Mouse (Mus musculus) forebrain, embryonic 16.5 days (tissue): ENCODE results near the gene Col6a4. TPM values are rescaled to one million over a fixed set of nuclear protein-coding genes. Genes with fewer than 3 reads are reported as not detected.

Experiments used
- ATAC-seq: fragments of 200-750 bp; cut with Nextera tagmentation; 2 replicates; pipeline ENCODE4 v1.8.0; 2017; ENCODE audit warnings: mild to moderate bottlenecking, moderate library complexity
- H3K27ac ChIP-seq: fragments of 300-500 bp; sonication (generic); 2 replicates; pipeline ENCODE4 v1.5.1; 2014; ENCODE audit warnings: low read length, control low read depth
- H3K27me3 ChIP-seq: fragments of 300-500 bp; sonication (generic); replicated peaks from 2 replicates; pipeline ENCODE4 v1.6.1; 2014; ENCODE audit warnings: low read length; ENCODE audit not compliant: control insufficient read depth, insufficient read depth
- H3K36me3 ChIP-seq: fragments of 300-500 bp; sonication (generic); 2 replicates; pipeline ENCODE4 v1.6.1; 2014; ENCODE audit not compliant: control insufficient read depth, insufficient read depth
- H3K4me1 ChIP-seq: fragments of 300-500 bp; sonication (generic); replicated peaks from 2 replicates; pipeline ENCODE4 v1.6.1; 2014; ENCODE audit warnings: low read length; ENCODE audit not compliant: control insufficient read depth, insufficient read depth
- H3K4me2 ChIP-seq: fragments of 300-500 bp; sonication (generic); 2 replicates; pipeline ENCODE4 v1.6.1; 2014; ENCODE audit warnings: mild to moderate bottlenecking, low read length, control low read depth
- H3K4me3 ChIP-seq: fragments of 300-500 bp; sonication (generic); replicated peaks from 2 replicates; pipeline ENCODE4 v1.5.1; 2014; ENCODE audit warnings: mild to moderate bottlenecking, low read length, control low read depth
- H3K9ac ChIP-seq: fragments of 300-500 bp; sonication (generic); replicated peaks from 2 replicates; pipeline ENCODE4 v1.6.1; 2014; ENCODE audit warnings: low read depth, low read length, control low read depth
- H3K9me3 ChIP-seq: fragments of 300-500 bp; sonication (generic); 2 replicates; pipeline ENCODE4 v1.6.1; 2016; ENCODE audit warnings: low read length; ENCODE audit not compliant: control insufficient read depth
- WGBS: fragments of 180-500 bp; shearing (Covaris S2); extraction: QIAGEN DNeasy Blood & Tissue Kit; methylation state at CpG from one replicate; pipeline ENCODE4 v1.1.7; 2014; 5-methylcytosine and 5-hydroxymethylcytosine counted together
- polyA plus RNA-seq: library from polyadenylated mRNA; unstranded; fragments of >200 nt; fragmentation: Nextera tagmentation; extraction: Ambion mirVana; gene quantifications from 2 replicates; pipeline ENCODE4 v1.2.1, GENCODE M21; 2015

Col6a4 gene
- polyA plus RNA-seq, 1 experiment from 2014 or later, result 1.1 TPM

DNA sequence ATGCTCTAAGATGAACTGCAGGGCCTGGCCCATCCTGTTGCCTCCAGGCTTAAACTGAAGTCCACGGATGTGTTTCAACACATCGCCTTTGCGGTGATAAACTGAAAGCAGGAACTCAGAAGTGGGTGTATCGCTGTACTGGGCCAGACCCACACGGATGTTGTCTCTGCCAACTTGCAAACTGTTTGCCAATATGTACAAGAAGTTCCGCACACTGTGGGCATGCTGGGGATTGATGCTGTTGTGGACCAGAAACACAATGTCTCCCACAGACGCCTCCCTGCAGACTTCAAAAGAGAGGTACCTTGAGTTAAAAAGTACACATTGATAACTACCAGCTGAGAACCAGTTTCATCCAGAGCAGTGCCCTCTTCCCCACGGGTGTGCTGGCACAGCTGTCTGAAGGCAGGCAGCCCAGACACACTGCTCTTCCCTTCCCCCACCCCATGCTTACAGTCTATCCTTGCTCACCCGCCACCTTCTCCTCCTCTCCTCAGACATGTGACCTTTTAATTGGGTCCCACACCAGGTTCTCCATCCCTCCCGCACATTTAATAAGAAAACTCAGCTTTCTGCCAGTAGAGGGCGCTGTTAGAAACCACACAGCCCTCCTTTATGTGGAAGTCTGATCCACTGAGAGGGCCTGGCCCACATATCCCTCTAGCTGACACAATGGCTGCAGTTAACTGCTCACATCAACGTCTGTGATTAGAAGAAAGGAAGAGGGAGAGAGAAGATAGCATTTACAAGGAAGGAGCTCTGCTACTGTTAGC, 16.1 kb downstream of the Col6a4 start:
- WGBS, result 55% methylated on average over 12 of the region's 12 CpGs
- no peaks in the 10 kb centered on the region for H3K4me1 ChIP-seq
- ATAC-seq, result peak; percentile 54; the same call in 1 of the 2 replicates
- H3K4me3 ChIP-seq, result no peak overlapping the region
- H3K27me3 ChIP-seq, result no peaks in the 10 kb centered on the region
- H3K9me3 ChIP-seq, result no peaks in the 10 kb centered on the region
- H3K36me3 ChIP-seq, result no peaks in the 10 kb centered on the region
- H3K4me2 ChIP-seq, result no peak overlapping the region
- no peak overlapping the region for H3K27ac ChIP-seq
- no peak overlapping the region for H3K9ac ChIP-seq

DNA sequence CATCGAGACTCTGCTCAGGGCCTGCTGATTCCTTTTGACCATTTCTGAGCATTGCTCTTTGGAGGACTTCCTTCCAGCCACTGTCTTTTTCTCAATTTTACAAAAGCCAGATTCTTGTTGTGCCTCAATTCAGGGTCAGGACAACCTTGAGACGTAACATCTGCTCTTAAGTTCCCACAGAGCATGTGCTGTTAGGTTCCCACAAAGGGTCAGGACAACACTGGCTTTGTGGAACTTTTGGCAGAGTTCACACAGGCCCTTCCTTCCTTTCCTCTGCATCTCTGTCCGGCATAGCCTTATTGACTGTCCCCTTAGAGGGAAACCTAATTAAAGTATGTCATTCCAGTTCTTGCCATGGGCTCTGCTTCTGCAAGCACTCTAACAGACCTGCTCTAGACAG, 18.6 kb downstream of the Col6a4 start:
- Histone ChIP-seq H3K27me3 (no peaks in the 10 kb centered on the region), H3K9me3 (no peaks in the 10 kb centered on the region), H3K36me3 (no peaks in the 10 kb centered on the region), H3K27ac (no peak overlapping the region), H3K4me2 (no peak overlapping the region), H3K4me1 (no peaks in the 10 kb centered on the region), H3K9ac (no peak overlapping the region), H3K4me3 (no peak overlapping the region)
- 87% methylated on average over 3 of the region's 3 CpGs for WGBS
- ATAC-seq, result no peak

DNA sequence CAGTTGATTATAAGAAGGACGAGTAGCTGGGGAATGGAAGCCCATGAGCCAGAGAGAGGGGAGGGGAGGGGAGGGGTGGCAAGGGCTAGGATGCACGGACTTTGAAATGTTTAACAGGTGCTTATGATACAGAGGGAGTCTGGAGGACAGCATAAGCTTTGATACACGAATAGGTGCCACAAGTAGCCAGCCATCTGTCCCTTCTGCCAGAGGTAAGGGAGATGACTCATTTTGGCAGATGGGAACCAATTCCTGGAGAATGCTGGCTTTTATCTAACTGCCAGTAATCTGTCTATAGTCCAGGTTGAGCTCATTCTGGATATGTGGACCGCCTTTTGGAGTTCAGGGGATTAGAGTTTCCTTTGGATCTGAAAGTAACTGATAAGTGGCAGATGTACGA, 20.3 kb downstream of the Col6a4 start:
- Histone ChIP-seq H3K36me3 (no peaks in the 10 kb centered on the region), H3K9ac (no peak overlapping the region), H3K9me3 (no peaks in the 10 kb centered on the region), H3K4me1 (no peaks in the 10 kb centered on the region), H3K4me3 (no peak overlapping the region), H3K27me3 (no peaks in the 10 kb centered on the region), H3K27ac (no peak overlapping the region), H3K4me2 (no peak overlapping the region)
- ATAC-seq, result no peak
- 69% methylated on average over 5 of the region's 5 CpGs for WGBS

DNA sequence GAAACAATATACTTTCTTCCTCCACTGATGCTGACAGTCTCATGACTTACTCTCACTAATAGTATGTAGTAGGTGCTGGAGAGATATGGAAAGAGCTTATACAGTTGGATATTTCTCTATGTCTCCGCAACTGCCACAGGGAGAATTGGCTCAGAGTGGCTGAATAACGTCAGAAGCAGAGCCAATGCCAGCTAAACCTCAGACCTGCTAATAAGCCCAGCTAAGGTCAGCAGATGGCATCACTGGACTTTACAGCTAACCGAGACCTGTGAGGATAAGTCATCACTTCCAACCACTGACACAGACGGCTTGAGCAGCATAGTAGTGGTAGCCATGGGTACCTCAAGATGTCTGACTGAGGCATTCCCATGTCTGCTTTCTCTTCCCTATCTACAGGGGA, 22.6 kb downstream of the Col6a4 start:
- Histone ChIP-seq H3K4me2 (no peak overlapping the region), H3K4me1 (no peaks in the 10 kb centered on the region), H3K9ac (no peak overlapping the region), H3K4me3 (no peak overlapping the region), H3K9me3 (no peaks in the 10 kb centered on the region), H3K36me3 (no peaks in the 10 kb centered on the region), H3K27ac (no peak overlapping the region), H3K27me3 (no peaks in the 10 kb centered on the region)
- no peak for ATAC-seq
- 76% methylated on average over 4 of the region's 4 CpGs for WGBS

DNA sequence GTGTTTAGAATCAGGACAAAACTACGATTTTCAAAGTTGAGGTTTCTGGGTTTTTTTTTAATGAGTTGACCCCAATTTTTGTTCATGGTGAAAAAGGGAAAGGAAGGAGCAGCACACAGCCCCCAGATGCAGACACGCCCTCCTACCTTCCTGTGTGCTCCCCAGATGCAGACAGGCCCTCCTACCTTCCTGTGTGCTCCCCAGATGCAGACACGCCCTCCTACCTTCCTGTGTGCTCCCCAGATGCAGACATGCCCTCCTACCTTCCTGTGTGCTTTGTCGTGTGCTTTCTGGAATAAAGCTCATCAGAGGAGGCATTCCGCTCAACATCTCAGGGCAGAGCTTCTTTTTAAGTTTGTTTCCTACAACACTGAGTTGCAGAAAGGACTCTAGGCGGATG, 24.9 kb downstream of the Col6a4 start:
- WGBS, result 83% methylated on average over 6 of the region's 6 CpGs
- Histone ChIP-seq H3K27ac (no peak overlapping the region), H3K4me1 (no peaks in the 10 kb centered on the region), H3K36me3 (no peaks in the 10 kb centered on the region), H3K27me3 (no peaks in the 10 kb centered on the region), H3K9ac (no peak overlapping the region), H3K4me3 (no peak overlapping the region), H3K9me3 (no peaks in the 10 kb centered on the region), H3K4me2 (no peak overlapping the region)
- no peak for ATAC-seq

DNA sequence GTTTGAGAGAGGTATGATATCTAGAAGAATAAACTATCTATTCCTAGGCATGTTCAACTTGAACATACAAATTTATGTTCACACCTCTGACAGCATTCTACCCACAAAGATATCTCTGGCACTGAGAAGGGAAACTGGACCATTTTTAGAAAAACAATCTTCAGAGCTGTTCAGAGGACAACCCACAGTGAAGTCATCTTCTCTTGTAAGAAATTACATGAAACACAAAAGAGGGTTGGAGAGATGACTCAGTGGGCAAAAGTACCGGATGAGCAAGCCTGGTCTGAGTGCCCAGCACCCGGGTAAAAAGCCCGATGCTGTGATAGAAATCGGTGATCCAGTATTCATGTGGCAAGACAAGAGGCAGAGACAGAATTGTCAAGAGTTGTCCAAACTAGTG, 43.1 kb downstream of the Col6a4 start:
- H3K4me3 ChIP-seq, result no peak overlapping the region
- no peak overlapping the region for H3K9ac ChIP-seq
- ATAC-seq, result no peak
- no peak overlapping the region for H3K4me2 ChIP-seq
- H3K36me3 ChIP-seq, result no peaks in the 10 kb centered on the region
- H3K4me1 ChIP-seq, result no peaks in the 10 kb centered on the region
- H3K27me3 ChIP-seq, result no peaks in the 10 kb centered on the region
- 94% methylated on average over 4 of the region's 4 CpGs for WGBS
- no peak overlapping the region for H3K27ac ChIP-seq
- H3K9me3 ChIP-seq, result no peaks in the 10 kb centered on the region

DNA sequence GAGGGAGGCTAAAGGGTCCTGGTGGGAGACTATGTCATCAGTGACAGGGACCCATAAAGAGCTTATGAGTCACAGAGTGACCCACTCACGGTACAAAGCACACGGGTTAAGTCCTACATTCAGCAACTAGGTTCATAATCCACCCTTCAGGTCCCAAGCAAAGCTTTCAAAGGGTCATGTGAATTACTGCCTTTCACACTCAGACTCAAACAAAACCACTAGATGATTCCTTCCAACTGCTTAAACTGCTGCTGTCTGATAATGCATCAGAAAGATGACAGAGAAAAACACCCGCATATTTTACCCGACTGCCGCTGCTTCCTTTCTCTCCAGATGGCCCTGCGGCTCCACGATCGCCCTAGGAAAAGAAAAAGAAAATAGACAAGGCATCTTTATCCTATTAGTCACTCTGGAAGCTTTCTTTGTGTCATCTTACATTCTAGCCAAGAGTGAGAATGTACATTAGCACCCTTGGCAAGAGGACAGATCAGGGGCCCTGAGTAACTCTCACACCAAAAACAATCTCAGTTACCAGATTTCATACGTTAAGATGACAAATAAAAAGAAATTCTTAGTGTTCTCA, 52.6 kb downstream of the Col6a4 start:
- no peaks in the 10 kb centered on the region for H3K36me3 ChIP-seq
- H3K4me2 ChIP-seq, result no peak overlapping the region
- H3K27me3 ChIP-seq, result no peaks in the 10 kb centered on the region
- no peaks in the 10 kb centered on the region for H3K9me3 ChIP-seq
- no peak overlapping the region for H3K27ac ChIP-seq
- ATAC-seq, result no peak
- H3K4me1 ChIP-seq, result no peaks in the 10 kb centered on the region
- H3K4me3 ChIP-seq, result no peak overlapping the region
- WGBS, result 47% methylated on average over 9 of the region's 9 CpGs
- no peak overlapping the region for H3K9ac ChIP-seq

DNA sequence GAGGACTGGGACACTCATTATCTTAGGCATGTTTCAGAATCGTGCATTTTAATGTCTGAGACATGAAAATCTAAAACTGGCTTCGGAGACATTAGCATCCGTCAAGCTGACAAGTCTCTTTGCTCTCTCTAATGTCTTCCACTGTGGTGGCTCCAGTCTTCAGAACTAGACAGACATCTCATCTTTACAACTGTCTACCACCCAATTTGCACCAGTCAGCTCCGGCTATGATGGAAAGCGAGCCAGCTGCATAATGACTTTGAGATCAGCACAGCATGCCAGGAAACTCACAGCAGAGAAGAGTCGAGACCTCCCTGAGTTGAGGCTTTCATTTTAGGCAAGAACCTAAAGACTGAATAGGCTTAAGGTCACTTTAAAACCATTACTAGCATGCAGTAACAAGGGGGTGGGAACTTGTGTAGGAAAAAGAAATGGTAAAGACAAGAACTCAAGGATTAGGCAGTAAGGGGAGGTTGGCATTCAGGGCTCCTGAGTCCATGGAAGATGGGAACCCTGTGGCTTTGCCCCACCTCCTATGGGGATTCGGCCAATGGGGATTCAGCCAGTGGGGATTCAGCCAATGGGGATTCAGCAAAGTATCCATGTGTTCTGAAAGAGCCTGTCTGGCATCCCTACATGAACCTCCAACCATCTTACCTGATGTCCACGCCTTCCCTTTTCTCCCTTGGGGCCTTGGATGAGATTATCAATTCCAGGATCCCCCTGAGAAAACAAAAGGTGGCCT, 56.5 kb downstream of the Col6a4 start:
- Histone ChIP-seq H3K27ac (no peak overlapping the region), H3K9me3 (no peaks in the 10 kb centered on the region), H3K4me1 (no peaks in the 10 kb centered on the region), H3K36me3 (no peaks in the 10 kb centered on the region), H3K4me3 (no peak overlapping the region), H3K4me2 (no peak overlapping the region), H3K9ac (no peak overlapping the region), H3K27me3 (no peaks in the 10 kb centered on the region)
- ATAC-seq, result no peak
- 68% methylated on average over 8 of the region's 8 CpGs for WGBS

DNA sequence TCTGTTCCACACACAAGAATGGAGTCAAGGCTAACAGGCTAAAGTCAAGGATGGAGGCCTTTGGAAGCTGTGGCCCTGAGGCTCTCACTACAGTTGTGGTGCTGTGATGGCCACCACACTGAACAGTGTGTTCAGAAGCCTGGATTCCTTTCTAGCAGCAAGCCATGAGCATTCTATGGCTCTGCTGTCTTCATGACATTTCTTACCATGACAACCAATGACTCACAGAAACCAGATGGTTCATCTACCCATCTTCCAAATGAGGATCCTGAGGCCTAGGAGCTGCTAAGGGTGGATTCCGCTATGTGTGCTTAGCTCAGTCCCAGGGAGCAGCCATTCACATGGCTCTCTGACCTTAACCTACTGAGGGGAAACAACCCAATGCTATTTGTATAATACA, 57.3 kb downstream of the Col6a4 start:
- no peaks in the 10 kb centered on the region for H3K36me3 ChIP-seq
- H3K27ac ChIP-seq, result no peak overlapping the region
- no peaks in the 10 kb centered on the region for H3K4me1 ChIP-seq
- WGBS, result 96% methylated on average over 1 of the region's 1 CpGs
- no peak for ATAC-seq
- no peak overlapping the region for H3K9ac ChIP-seq
- H3K9me3 ChIP-seq, result no peaks in the 10 kb centered on the region
- no peaks in the 10 kb centered on the region for H3K27me3 ChIP-seq
- H3K4me3 ChIP-seq, result no peak overlapping the region
- no peak overlapping the region for H3K4me2 ChIP-seq
